Mouse (Mus musculus) heart, adult 2 months (tissue): Measurements from ENCODE around the gene Arf3.

ENCODE experiments used
- CTCF ChIP-seq: fragments of 200-600 bp; IDR thresholded peaks from 2 replicates; pipeline ENCODE4 v1.8.1; 2022; ENCODE audit warnings: antibody characterized with exemption, mild to moderate bottlenecking, moderate library complexity
- EP300 ChIP-seq: fragments of 200-500 bp; IDR thresholded peaks from 2 replicates; pipeline ENCODE4 v1.6.1; 2011; ENCODE audit warnings: low read depth, low read length, control low read depth; ENCODE audit not compliant: insufficient read depth
- POLR2A ChIP-seq: fragments of 200-500 bp; IDR thresholded peaks from 2 replicates; pipeline ENCODE4 v1.6.1; 2011; ENCODE audit warnings: mild to moderate bottlenecking, low read depth, low read length, control low read depth; ENCODE audit not compliant: insufficient read depth

DNA sequence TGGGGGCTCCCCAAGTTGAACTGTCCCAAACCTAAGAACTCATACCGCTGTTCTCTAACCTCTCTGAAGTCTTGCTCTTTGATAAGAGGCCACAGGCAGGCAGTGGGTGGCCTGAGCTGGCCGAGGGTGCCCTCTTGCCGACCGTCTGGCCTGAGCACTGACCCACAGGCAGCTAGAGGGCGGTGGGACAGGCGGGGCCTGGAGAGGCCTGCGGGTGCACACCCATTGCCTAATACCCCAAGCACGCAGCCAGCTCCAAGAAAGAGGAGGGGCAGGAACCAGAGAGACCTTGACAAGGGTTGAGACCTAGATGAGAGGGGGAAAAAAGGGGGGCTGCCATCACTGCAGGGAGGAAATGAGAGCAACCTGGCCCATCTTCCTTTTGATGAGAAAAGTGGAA, 17.1 kb upstream of the Arf3 start:
- TF ChIP-seq CTCF (no peak), POLR2A (no peak), EP300 (no peak)
